Mouse (Mus musculus) cerebellum, adult 11-12 months (tissue): ENCODE measurements around the gene Evi5l.
A peak's percentile ranks its signal among the peaks of the same experiment; 100 is the strongest.

Experiments used
- DNase-seq: peaks from one replicate; pipeline ENCODE4 v3.0.0; 2022

The Evi5l gene

DNA sequence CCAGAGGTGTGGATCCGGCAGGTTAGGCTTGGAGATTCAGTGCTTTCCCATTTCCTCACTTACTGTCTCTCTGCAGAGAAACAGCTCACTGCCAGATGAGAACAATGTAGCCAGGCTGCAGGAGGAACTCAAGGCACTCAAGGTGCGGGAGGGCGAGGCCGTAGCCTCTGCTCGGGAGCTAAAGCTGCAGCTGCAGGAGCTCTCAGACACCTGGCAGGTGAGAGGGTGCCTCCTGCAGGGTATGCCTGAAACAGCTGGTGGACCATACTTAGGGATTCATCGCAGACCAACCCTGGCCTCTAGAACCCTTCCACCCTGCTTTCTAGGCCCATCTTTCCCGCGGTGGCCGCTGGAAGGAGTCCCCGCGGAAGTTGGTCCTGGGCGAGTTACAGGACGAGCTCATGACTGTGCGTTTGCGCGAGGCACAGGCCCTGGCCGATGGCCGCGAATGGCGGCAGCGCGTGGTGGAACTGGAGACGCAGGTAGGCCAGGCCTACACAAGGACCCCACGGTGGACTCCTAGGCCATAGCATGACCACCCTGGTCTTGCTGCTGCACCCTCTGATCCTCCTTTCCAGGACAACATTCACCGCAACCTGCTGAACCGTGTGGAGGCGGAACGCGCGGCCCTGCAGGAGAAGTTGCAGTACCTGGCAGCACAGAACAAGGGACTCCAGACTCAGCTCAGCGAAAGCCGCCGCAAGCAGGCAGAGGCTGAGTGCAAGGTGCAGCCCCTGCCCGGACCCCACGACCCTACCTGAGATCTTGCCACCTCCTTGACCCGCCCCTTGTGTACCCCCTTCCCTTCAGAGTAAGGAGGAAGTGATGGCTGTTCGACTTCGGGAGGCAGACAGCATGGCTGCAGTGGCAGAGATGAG is 39.1 kb downstream of the Evi5l start:
- no peak for DNase-seq

DNA sequence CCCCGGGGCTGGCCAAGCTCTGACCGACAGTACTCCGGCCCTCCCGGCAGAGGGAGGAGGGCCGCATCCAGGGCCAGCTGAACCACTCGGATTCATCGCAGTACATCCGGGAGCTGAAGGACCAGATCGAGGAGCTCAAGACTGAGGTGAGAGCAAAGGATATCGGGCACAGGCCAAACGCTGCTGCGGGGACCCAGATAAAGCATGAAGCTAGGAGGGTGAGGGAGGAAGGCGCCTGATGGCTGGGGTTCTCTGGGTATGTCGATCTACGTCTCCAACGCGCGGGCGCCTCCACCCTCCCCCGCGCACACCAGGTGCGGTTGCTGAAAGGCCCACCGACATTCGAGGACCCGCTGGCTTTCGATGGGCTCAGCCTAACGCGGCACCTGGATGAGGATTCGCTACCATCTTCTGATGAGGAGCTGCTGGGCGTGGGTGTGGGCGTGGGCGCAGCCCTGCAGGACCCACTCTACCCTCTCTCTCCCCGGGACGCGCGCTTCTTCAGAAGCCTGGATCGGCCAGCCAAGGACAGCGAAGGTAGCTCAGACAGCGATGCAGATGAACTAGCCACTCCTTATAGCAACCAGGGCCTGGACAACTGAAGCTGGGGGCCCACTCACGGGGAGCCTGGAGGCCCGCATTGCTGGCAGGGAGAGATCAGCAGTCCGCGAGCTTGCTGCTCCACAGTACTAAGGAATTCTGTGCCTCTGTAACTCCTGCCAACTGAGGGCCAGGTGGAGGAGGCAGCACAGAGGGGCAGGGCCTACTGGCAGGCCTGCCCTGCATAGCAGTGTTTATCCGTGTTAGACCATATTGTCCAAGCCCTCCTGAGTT is 40.0 kb downstream of the Evi5l start:
- DNase-seq = peak; percentile 57

DNA sequence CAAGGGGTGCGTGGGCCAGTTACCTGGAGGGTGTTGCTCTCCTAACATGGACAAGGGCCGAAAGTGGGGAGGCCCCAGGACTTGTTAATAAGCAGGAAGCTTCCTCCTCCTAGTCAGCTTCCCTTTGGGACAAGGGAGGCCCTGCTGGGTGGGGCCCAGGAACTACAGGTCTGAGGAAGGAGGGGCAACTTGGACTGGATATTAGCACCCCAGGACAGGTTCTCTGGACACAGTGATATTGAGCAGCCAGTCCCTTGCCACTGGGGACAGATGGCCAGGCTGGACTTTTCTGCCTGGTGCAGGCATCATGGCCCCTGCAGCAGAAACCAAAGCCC is 40.6 kb downstream of the Evi5l start:
- no peak for DNase-seq

DNA sequence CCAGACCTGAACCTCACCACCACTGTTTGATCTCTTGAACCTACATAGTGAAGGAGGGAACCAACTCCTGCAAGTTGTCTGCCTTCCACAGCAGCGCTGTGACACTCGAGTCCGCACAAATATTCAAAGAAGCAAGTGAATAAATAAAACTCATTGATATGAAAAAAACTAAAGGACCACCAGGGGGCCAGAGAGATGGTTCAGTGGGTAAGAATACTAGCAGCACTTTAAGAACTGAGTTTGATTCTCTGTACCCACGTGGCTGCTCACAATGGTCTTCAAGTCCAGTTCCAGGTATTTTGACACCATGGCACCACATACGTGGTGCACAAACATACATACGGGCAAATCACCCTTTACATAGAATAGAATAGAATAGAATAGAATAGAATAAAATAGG is 44.7 kb downstream of the Evi5l start:
- DNase-seq = no peak

DNA sequence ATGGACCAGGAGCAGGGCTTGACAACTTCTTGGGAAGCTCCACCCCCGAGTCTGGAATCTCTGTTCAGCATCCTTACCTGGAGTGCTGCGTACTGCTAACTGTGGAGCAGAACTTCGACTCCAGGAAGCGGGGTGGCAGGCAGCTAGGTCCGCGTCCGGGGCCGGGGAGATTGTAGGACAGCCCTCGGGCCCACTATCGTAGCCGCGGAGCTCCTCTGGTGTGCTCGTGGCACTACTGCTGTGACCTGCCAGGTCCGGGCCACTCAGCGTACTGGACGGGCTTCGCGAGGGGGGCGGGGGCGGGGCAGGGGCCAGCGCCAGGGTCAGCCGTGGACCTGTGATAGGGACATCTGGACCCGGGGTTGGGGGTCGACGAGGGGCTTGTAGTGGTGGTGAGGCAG is 46.4 kb downstream of the Evi5l start:
- DNase-seq = no peak

DNA sequence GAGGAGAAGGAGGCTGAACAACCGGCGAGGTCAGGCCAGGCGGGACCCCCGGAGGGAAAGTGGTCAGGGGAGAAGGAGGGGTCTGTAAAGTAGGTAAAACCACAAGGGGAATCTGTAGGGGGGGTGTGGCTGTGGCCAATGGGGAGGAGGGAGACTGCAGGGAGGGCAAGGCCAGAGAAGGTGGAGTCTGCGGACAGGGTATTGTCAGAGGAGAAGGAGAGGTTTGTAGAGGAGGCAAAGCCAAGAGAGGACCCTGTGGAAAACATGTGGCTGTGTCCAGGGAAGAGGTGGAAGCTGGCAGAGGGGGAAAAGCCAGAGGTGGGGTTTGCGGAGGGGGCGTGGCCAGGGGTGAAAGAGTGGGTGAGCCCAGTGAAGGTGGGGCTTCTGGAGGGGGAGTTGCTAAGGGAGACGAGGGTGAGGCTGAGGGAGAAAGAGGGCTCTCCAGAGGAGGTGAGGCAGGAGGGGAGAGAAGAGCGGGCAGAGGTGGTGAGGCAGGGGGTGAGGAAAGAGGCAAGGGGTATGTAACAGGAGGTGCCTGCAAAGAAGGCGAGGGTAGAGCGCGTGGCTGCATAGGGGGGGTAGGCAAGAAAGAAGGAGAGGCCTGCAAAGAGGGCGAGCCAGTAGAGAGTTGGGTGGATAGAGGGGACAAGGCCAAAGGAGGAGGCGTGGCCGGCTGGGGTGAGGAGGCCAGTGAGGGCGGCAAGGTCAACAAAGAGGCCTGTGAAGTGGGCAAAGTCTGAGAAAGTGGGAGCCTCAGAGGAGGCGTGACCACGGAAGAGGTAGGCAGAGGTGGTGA is 47.0 kb downstream of the Evi5l start:
- DNase-seq = peak; percentile 52

DNA sequence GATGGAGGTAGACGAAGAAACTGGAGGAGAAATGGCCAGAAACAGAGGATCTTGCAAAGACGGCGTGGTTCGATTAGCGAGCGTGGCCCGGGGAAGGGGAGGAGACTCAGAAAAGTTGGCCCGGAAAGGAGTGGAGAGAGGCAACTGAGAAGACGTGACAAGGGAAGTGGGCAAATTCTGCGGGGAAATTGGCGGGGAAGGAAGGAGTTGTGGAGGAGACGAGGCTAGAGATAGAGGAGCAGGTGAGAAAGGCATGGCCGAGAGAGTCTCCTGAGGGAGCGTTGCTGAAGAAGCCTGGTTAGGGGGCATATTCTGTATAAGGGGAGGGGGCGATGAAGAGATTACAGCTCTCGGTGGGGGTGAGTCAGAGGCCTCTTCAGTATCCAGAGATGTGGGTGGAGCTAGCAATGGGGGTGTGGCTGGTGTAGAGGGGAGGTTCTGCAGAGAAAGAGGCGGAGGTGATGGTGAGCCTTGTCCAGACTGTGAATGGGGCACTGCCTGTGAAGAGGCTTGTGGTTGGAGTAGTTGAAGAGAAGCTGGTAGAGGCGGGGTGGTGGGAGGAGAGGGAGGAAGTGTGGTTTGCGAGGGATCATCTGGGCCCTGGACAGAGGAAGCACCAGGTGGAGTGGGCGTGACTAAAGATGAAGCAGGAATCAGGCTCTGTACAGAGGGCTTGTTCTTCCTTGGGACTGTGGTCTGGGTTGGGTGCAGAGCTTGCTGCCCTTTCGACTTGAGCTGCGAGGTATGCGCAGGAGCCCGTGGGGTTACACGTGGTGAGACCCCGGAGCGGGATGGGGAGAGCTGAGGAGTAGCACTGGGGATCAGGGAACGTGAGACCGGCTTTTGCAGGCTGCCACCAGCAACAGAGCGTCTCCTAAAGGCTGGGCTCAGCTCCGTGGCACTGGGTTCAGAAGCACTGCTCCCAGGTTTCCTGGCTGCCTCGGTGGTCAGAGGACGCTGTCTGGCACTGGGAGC is 47.9 kb downstream of the Evi5l start:
- DNase-seq = peak; percentile 36

DNA sequence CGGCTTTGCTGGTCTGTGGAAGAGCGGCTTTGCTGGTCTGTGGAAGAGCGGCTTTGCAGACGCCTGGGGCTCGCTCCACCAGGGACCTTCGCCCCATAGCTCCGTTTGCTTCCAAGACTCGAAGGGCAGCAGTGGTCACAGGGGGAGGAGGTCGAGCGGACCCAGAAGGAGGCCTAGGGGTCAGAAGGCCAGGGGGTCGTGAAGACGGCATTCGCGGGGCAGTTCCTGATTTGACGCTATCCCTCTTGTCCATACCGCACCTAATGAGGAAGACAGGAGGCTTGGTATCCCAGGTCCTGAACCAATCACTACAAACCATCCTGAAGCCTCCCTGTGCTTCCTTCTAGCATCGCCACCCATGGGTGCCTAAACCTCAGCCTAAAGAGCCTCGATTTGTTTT is 49.9 kb downstream of the Evi5l start:
- DNase-seq = peak; percentile 37

DNA sequence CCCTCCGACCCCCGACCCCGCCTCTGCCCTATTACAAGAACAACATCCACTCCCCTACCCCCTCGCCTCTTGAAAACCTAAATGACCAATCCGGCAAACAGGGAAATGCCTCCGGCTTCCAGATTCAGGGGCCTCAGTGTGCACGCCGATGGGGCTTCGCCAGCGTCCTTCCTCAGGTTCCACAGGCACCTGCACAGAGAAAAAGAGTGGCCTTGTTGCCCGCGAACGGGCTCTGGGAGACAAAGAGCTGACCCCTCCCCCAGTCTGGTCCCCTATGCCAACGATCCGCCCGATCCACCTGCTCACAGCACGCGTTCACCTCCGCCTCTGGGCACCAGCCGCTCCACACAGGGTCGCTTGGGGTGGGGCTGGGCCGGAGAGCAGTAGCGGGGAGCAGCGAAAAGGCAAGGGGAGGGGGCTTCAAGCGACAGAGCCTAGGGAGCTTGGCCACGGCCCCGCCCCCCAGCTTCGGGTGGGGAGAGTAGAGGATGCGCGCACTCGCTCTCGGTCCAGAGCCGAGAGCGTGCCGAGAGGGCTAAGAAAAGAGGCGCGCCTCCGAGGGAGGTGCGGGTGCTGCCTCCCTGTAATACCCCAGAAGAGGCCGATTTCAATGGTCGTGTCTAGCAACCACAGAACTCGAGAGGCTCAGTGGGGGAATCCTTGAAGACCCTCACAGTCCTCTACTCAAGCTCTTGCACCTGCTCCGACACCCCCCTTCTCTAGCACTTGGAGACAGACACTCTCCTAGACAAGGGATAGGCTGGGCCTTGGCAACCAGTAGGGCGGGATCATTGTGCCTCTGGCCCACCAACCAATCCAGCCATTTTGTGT is 50.6 kb downstream of the Evi5l start, which contains the start of gene Prr36:
Gene Prr36 (minus strand): TSS at position 669 of the 831 bp plus-strand sequence.
- DNase-seq = peak; percentile 77

DNA sequence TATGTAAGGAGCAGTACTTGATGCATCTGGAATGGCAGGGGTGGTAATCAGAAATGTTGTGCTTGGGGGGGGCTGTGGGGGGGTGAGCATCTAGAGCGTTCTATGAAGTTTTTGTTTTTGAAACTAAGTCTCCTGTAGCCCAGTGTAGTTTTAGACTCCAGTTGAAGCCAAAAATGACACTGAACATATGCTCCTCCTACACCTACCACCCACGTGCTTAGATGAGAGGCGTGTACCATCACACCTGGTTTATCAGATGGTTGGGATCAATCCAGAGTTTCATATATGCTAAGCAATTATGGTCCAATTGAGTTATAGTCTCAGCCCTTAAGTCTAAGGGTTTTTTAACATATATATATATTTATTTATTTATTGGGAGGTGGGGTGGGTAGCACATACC is 53.2 kb downstream of the Evi5l start:
- DNase-seq = no peak

DNA sequence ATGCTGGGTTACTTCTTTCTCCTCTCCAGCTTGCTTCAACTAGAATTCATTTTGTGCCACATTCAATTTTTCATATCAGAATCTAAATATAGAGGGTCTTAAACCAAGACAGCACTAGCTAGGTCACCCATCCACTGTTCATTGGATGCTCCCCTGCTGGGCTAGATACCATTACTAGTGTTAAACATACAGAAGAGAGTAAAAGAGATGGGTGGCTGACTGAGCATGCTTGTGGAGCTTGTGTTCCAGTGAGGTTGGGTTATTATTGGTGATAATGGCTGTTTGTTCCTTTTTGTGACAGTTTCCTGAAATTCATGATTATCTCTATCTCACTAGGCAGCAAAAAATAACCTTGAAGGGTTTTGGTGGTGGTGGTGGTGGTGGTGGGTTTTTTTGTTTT is 55.7 kb downstream of the Evi5l start:
- DNase-seq = no peak

DNA sequence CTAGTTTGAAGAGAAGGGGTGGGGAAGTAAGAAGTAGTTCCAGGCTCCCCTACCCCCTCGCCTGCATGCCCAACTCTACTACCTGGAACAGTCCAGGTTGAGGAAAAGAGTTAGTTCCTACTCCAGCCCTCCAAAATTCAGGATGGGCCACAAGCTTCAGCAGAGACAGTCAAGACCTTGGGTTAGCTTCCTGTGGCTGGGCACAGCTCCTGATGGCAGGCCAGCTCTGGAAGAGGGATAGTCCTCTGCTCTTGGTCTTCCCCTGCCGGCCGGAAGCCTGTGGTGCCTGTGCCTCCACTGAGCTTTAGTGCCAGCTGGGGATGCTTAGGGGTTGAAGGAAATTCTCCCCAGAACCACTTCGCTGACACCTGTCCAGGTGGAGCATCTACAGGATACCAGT is 60.0 kb downstream of the Evi5l start:
- no peak for DNase-seq

DNA sequence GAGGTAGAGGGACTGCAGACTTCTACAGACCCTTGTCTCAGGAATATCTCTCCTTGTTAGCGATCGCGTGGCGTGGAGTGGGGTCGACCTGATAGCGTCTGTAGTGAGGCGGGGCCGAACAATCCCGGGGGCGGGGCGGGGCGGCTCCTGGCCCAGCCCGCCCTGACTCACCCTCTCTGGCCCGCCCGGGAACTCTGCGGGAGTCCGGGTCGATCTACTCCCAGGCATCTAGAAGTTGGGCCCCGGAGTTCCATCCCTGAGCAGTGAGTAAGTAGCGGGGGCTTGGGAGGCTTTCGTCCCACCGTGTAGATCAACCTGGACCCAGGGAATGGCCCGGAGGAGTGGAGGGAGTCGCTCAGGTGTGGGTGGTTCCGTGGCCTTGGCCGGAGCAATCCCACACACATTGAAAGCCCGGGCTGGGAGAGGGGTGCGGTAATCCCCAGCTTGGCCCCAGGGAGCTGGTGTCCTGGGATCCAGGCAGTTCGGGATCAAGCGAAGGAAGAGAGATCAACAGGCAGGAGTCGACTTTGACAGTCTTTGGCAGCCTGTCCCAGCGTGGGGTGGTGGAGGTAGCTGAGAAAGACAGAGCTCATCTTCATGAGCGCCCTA is 60.5 kb downstream of the Evi5l start, which contains the start of gene Lrrc8e:
Gene Lrrc8e (plus strand): TSS at position 89 of the 609 bp plus-strand sequence.
- no peak for DNase-seq

DNA sequence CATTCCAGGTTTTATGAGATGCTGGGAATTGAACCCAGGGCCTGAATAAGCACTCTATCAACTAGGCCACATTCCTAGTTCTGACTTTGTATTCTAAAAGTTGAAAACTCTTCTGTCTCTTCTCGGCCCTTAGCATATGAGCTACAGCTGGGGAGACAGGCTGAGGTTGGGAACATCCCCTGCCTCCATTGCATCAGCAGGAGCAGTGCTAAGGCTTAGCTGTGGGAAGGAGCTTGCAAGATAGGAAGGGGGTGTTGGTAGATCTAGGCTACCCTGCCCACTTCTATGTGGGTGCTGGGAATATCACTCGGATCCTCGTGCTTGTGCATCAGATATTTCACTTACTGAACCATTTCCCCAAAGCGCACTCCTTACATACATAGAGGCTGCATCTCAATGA is 61.6 kb downstream of the Evi5l start:
- DNase-seq = no peak

DNA sequence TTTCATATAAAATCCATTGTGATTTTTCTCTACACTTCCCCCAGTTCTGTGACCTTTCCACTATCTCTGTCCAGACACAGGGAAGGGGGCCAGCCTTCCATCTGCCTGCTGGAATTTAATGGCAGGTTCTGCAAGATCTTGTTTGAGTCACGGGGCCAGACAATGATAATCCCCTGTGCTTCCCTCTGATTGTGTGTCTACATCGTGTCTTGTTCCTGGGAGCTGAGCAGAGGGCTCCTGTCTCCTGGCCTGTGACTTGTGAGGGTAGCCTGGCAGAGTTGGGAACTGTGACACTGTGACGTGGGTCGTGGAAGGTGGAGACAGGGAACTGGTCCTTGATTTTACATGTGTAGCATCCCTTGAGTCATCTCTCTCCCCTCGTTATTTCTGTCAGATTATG is 63.4 kb downstream of the Evi5l start:
- no peak for DNase-seq

DNA sequence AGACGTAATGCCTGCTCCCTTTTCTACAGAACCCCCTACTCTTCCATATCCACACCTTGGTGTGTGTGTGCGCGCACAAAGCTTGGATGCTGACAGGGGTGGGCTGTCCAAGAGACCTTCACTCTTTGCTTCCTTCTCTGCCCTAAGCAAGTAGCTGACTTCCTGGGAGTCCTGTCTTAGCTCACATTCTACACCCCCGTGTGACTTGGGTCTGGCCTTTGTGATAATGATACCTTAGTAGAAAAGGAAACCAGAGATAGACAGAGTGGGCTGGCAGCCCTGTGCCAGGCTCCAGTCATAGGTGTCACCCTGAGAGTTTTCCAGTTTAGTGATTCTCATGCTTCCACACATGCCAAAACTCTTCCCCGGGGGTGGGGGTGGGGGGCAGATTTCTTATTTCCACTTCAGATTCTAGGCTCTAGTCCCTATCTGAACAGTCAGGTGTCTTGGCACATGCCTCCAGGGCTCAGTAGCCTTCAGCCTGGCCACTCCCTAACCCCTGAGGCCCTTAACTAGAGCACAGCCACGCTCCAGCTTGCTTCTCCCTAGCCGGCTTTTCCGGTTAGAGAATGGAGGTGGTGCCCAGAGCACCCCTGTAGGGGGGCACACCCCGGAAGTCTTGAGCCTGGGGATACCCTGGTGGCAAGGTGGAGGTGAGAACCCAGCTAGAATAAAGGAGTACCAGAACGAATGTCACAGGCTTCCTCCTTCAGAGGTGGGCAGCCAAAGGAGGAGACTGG is 64.4 kb downstream of the Evi5l start:
- no peak for DNase-seq

DNA sequence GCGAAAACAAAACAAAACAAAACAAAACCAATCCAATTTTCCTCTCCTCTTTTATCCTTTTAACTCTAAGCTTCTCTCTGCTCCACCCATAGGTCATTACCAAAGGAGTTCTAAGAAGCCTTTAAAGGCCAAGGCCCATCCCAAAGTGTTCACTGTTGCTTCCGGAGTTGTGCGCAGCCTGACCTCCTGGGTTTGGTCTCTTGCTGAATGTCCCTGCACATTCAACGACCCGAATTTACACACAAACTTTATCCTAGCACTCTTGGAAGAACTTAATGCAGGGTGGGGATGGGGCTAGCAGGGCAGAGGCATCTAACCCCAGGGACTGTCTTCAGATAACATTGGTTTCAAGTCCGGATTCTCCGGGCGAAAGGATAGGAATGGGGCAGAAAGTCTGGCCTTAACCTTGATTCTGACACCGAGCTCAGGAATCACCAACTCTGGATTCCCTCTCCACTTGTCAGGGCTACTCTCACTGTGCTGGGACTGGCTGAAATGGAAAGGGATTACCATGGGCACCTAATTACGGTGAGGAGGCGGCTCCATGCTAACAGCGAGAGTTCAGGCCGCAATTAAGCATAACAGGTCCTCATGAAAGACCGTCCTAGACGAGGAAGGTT is 71.6 kb downstream of the Evi5l start:
- DNase-seq = no peak

DNA sequence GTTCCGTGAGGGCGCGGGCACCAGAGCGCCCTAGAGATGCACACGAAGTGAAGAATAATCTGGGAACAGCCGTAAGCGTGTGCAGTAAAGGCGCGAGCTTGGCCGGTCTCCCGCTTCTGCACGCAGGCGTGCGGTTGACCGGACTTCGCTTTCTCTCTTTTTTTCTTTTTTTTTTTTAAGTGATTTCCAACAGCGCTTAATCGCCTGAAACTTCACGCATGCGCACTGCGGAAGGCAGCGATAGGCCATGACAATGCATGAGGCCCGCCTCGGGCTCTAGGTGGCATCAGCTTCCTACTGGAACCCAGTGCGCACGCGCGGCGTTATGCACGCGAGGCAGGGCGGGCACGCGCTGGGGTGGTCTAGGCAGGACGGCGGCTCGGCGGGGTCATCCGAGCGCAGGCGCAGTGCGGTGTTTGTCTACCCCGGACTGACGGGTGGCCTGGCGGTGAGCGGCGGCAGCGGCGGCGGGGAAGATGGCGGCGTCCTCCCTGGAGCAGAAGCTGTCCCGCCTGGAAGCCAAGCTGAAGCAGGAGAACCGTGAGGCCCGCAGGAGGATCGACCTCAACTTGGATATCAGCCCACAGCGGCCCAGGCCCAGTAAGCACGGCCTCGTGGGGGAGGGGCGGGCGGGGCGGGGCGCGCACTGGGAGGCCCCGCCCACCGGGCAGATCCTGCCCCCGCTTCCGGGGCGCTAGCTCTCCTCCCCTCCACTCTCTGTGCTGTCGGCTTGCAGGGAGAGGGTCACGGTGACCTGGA is 72.2 kb downstream of the Evi5l start, which contains the start of the genes Map2k7 and Gm49320:
Gene Map2k7 (plus strand): TSS at position 307 of the 759 bp plus-strand sequence.
Gene Gm49320 (plus strand): TSS at position 432 of the 759 bp plus-strand sequence.
- DNase-seq = peak; percentile 100
